Mouse (Mus musculus): ENCODE data around the gene Timp3. TPM values are rescaled to one million over a fixed set of nuclear protein-coding genes. Genes with fewer than 3 reads are reported as not detected.

Gene Timp3
- polyA plus RNA-seq, 1 experiment from 2014 or later, result 42.3 TPM

GRCm38 (mm10) chr10:86278481-86278880 is 21.7 kb upstream of the Timp3 start:
- no peak for ATAC-seq (ENCODE audit: low FRiP score)
- no peaks in the 10 kb centered on the region for H3K9me3 ChIP-seq (replicated peaks)

GRCm38 (mm10) chr10:86279579-86280168 is 20.5 kb upstream of the Timp3 start:
- H3K4me1 ChIP-seq, result no peaks in the 10 kb centered on the region
- H3K9me3 ChIP-seq (replicated peaks), result no peaks in the 10 kb centered on the region
- no peaks in the 10 kb centered on the region for H3K36me3 ChIP-seq
- 83% methylated on average over 7 of the region's 7 CpGs for WGBS
- H3K27me3 ChIP-seq, result no peaks in the 10 kb centered on the region
- H3K4me2 ChIP-seq (replicated peaks), result no peak overlapping the region
- H3K27ac ChIP-seq, result no peak overlapping the region
- ATAC-seq (ENCODE audit: low FRiP score), result no peak
- no peak overlapping the region for H3K9ac ChIP-seq
- no peak overlapping the region for H3K4me3 ChIP-seq

More at GRCm38 (mm10) chr10:86278481-86278880, 21.7 kb upstream of the Timp3 start:
- Histone ChIP-seq H3K36me3 (no peaks in the 10 kb centered on the region), H3K4me3 (no peak overlapping the region), H3K27ac (no peak overlapping the region), H3K4me2 (replicated peaks) (no peak overlapping the region), H3K9ac (no peak overlapping the region), H3K27me3 (no peaks in the 10 kb centered on the region), H3K4me1 (no peaks in the 10 kb centered on the region)
- 68% methylated on average over 2 of the region's 2 CpGs for WGBS

GRCm38 (mm10) chr10:86281238-86281637 is 18.9 kb upstream of the Timp3 start:
- ATAC-seq (ENCODE audit: low FRiP score), result no peak
- H3K4me2 ChIP-seq (replicated peaks), result no peak overlapping the region
- 88% methylated on average over 8 of the region's 8 CpGs for WGBS
- no peaks in the 10 kb centered on the region for H3K9me3 ChIP-seq (replicated peaks)
- no peaks in the 10 kb centered on the region for H3K4me1 ChIP-seq
- H3K9ac ChIP-seq, result no peak overlapping the region
- no peak overlapping the region for H3K4me3 ChIP-seq
- H3K27ac ChIP-seq, result no peak overlapping the region
- no peaks in the 10 kb centered on the region for H3K36me3 ChIP-seq
- H3K27me3 ChIP-seq, result no peaks in the 10 kb centered on the region

- Histone ChIP-seq H3K9ac (no peak overlapping the region), H3K36me3 (no peaks in the 10 kb centered on the region), H3K27ac (no peak overlapping the region), H3K4me3 (no peak overlapping the region), H3K27me3 (no peaks in the 10 kb centered on the region), H3K4me1 (no peaks in the 10 kb centered on the region), H3K4me2 (replicated peaks) (no peak overlapping the region), H3K9me3 (replicated peaks) (no peaks in the 10 kb centered on the region)
- ATAC-seq (ENCODE audit: low FRiP score), result no peak
- WGBS, result 94% methylated on average over 7 of the region's 7 CpGs
Observed at GRCm38 (mm10) chr10:86286508-86286907, 13.7 kb upstream of the Timp3 start.

- Histone ChIP-seq H3K9ac (no peak overlapping the region), H3K27me3 (peaks cover 4% of the 10 kb centered on the region; the same call in 1 of the 2 replicates), H3K4me2 (replicated peaks) (no peak overlapping the region), H3K36me3 (no peaks in the 10 kb centered on the region), H3K27ac (no peak overlapping the region), H3K4me1 (peaks cover 5% of the 10 kb centered on the region), H3K9me3 (replicated peaks) (no peaks in the 10 kb centered on the region), H3K4me3 (no peak overlapping the region)
- ATAC-seq (ENCODE audit: low FRiP score), result no peak
- WGBS, result 76% methylated on average over 8 of the region's 8 CpGs
Observed at GRCm38 (mm10) chr10:86290109-86290771, 9.9 kb upstream of the Timp3 start.

GRCm38 (mm10) chr10:86293880-86294279 is 6.3 kb upstream of the Timp3 start:
- no peak for ATAC-seq (ENCODE audit: low FRiP score)
- no peak overlapping the region for H3K4me3 ChIP-seq
- H3K27me3 ChIP-seq, result peaks cover 7% of the 10 kb centered on the region; the same call in 1 of the 2 replicates
- whole genome bisulfite sequencing, result 88% methylated on average over 1 of the region's 1 CpGs
- H3K9ac ChIP-seq, result no peak overlapping the region
- no peak overlapping the region for H3K4me2 ChIP-seq (replicated peaks)
- no peak overlapping the region for H3K27ac ChIP-seq
- no peaks in the 10 kb centered on the region for H3K9me3 ChIP-seq (replicated peaks)
- peaks cover 14% of the 10 kb centered on the region for H3K4me1 ChIP-seq
- H3K36me3 ChIP-seq, result no peaks in the 10 kb centered on the region

- H3K9ac ChIP-seq, result no peak overlapping the region
Observed at GRCm38 (mm10) chr10:86294599-86295365, 5.4 kb upstream of the Timp3 start.

GRCm38 (mm10) chr10:86295454-86296098 is 4.6 kb upstream of the Timp3 start:
- no peaks in the 10 kb centered on the region for H3K36me3 ChIP-seq
- peak overlapping the region; percentile 12; the same call in 1 of the 2 replicates for H3K4me3 ChIP-seq
- H3K27me3 ChIP-seq, result peaks cover 9% of the 10 kb centered on the region; the same call in 1 of the 2 replicates
- no peaks in the 10 kb centered on the region for H3K9me3 ChIP-seq (replicated peaks)
- WGBS, result 25% methylated on average over 13 of the region's 13 CpGs
- no peak for ATAC-seq (ENCODE audit: low FRiP score)
- peak overlapping the region; percentile 23 for H3K9ac ChIP-seq
- H3K4me2 ChIP-seq (replicated peaks), result peak overlapping the region; percentile 54
- H3K27ac ChIP-seq, result peak overlapping the region; percentile 55; the same call in 1 of the 2 replicates
- peaks cover 18% of the 10 kb centered on the region for H3K4me1 ChIP-seq

More at GRCm38 (mm10) chr10:86294599-86295365, 5.4 kb upstream of the Timp3 start:
- Histone ChIP-seq H3K4me1 (peaks cover 14% of the 10 kb centered on the region), H3K9me3 (replicated peaks) (no peaks in the 10 kb centered on the region), H3K27ac (peak overlapping the region; percentile 13; the same call in 1 of the 2 replicates), H3K4me2 (replicated peaks) (no peak overlapping the region), H3K4me3 (no peak overlapping the region), H3K27me3 (peaks cover 9% of the 10 kb centered on the region; the same call in 1 of the 2 replicates), H3K36me3 (no peaks in the 10 kb centered on the region)
- WGBS, result 63% methylated on average over 10 of the region's 10 CpGs
- ATAC-seq (ENCODE audit: low FRiP score), result no peak

- Histone ChIP-seq H3K9me3 (replicated peaks) (no peaks in the 10 kb centered on the region), H3K4me3 (peak overlapping the region; percentile 12; the same call in 1 of the 2 replicates), H3K4me1 (peaks cover 21% of the 10 kb centered on the region), H3K9ac (peak overlapping the region; percentile 23), H3K4me2 (replicated peaks) (peak overlapping the region; percentile 54), H3K27me3 (peaks cover 9% of the 10 kb centered on the region; the same call in 1 of the 2 replicates), H3K36me3 (no peaks in the 10 kb centered on the region), H3K27ac (no peak overlapping the region)
- 4% methylated on average over 14 of the region's 14 CpGs for WGBS
- peak; percentile 55; the same call in 1 of the 2 replicates for ATAC-seq (ENCODE audit: low FRiP score)
Observed at GRCm38 (mm10) chr10:86296111-86296510, 4.1 kb upstream of the Timp3 start.

- Histone ChIP-seq H3K27ac (no peak overlapping the region), H3K9ac (no peak overlapping the region), H3K36me3 (no peaks in the 10 kb centered on the region), H3K27me3 (peaks cover 20% of the 10 kb centered on the region), H3K4me3 (no peak overlapping the region), H3K4me2 (replicated peaks) (no peak overlapping the region), H3K9me3 (replicated peaks) (no peaks in the 10 kb centered on the region), H3K4me1 (peaks cover 21% of the 10 kb centered on the region)
- 87% methylated on average over 2 of the region's 2 CpGs for WGBS
- no peak for ATAC-seq (ENCODE audit: low FRiP score)
Observed at GRCm38 (mm10) chr10:86297307-86297706, 2.9 kb upstream of the Timp3 start.

- ATAC-seq (ENCODE audit: low FRiP score), result no peak
- Histone ChIP-seq H3K4me3 (no peak overlapping the region), H3K27ac (no peak overlapping the region), H3K9me3 (replicated peaks) (no peaks in the 10 kb centered on the region), H3K27me3 (peaks cover 21% of the 10 kb centered on the region), H3K9ac (no peak overlapping the region), H3K4me2 (replicated peaks) (no peak overlapping the region), H3K4me1 (peaks cover 28% of the 10 kb centered on the region), H3K36me3 (no peaks in the 10 kb centered on the region)
- 72% methylated on average over 6 of the region's 6 CpGs for WGBS
Observed at GRCm38 (mm10) chr10:86298326-86298725, 1.8 kb upstream of the Timp3 start.

GRCm38 (mm10) chr10:86299795-86300194 is 377 bp upstream of the Timp3 start:
- 35% methylated on average over 6 of the region's 6 CpGs for WGBS
- H3K9ac ChIP-seq, result peak overlapping the region; percentile 60

More at GRCm38 (mm10) chr10:86299795-86300194, 377 bp upstream of the Timp3 start:
- Histone ChIP-seq H3K4me2 (replicated peaks) (peak overlapping the region; percentile 85), H3K4me1 (peaks cover 34% of the 10 kb centered on the region), H3K27me3 (peaks cover 21% of the 10 kb centered on the region), H3K36me3 (no peaks in the 10 kb centered on the region), H3K9me3 (replicated peaks) (no peaks in the 10 kb centered on the region), H3K27ac (no peak overlapping the region), H3K4me3 (peak overlapping the region; percentile 45)
- ATAC-seq (ENCODE audit: low FRiP score), result no peak

Measured in hindbrain, embryonic 12.5 days (tissue).